Mouse (Mus musculus) testis, postnatal 14 days (tissue): Measurements from ENCODE around the gene Eps8l2.
A peak's percentile ranks its signal among the peaks of the same experiment; 100 is the strongest.
"Not testable (repeated sequence)": the region's sequence is repeated elsewhere in the genome, so short reads cannot be mapped to it uniquely, and the experiment has no call there.

Experiments used
- DNase-seq: peaks from one replicate; pipeline ENCODE4 v3.0.0; 2021; ENCODE audit warnings: low spot score

Gene Eps8l2

GRCm38 (mm10) chr7:141365049-141365445 is 26.4 kb downstream of the Eps8l2 start:
- DNase-seq, result no peak

- no peak for DNase-seq
Measured at GRCm38 (mm10) chr7:141367358-141367757, 28.7 kb downstream of the Eps8l2 start.

GRCm38 (mm10) chr7:141369918-141370317 is 31.2 kb downstream of the Eps8l2 start:
- DNase-seq, result no peak

- no peak for DNase-seq
Measured at GRCm38 (mm10) chr7:141371942-141372595, 33.4 kb downstream of the Eps8l2 start.

GRCm38 (mm10) chr7:141373611-141374010 is 34.9 kb downstream of the Eps8l2 start:
- DNase-seq, result no peak

GRCm38 (mm10) chr7:141374399-141374798 is 35.7 kb downstream of the Eps8l2 start:
- DNase-seq, result no peak

GRCm38 (mm10) chr7:141379584-141379983 is 40.9 kb downstream of the Eps8l2 start:
- no peak for DNase-seq

GRCm38 (mm10) chr7:141381068-141381835 is 42.6 kb downstream of the Eps8l2 start:
- DNase-seq, result peak; percentile 71

- no peak for DNase-seq
Measured at GRCm38 (mm10) chr7:141387807-141388486, 49.3 kb downstream of the Eps8l2 start.

GRCm38 (mm10) chr7:141388487-141389109 is 49.9 kb downstream of the Eps8l2 start:
- no peak for DNase-seq

- no peak for DNase-seq
Measured at GRCm38 (mm10) chr7:141390326-141391259, 51.9 kb downstream of the Eps8l2 start.

GRCm38 (mm10) chr7:141391625-141392551 is 53.2 kb downstream of the Eps8l2 start, which contains the start of gene Taldo1:
Taldo1 (plus strand) TSS chr7:141392199.
- DNase-seq, result peak; percentile 95

- DNase-seq, result no peak
Measured at GRCm38 (mm10) chr7:141392552-141393222, 54.0 kb downstream of the Eps8l2 start.

- DNase-seq, result no peak
Measured at GRCm38 (mm10) chr7:141394158-141394557, 55.5 kb downstream of the Eps8l2 start.

- peak; percentile 72 for DNase-seq
Measured at GRCm38 (mm10) chr7:141394771-141395170, 56.1 kb downstream of the Eps8l2 start.

GRCm38 (mm10) chr7:141395348-141395747 is 56.7 kb downstream of the Eps8l2 start:
- no peak for DNase-seq

- DNase-seq, result peak; percentile 52
Measured at GRCm38 (mm10) chr7:141403305-141403704, 64.6 kb downstream of the Eps8l2 start.

GRCm38 (mm10) chr7:141405466-141405865 is 66.8 kb downstream of the Eps8l2 start:
- no peak for DNase-seq

GRCm38 (mm10) chr7:141407670-141408069 is 69.0 kb downstream of the Eps8l2 start:
- not testable (repeated sequence) for DNase-seq
